Mouse (Mus musculus): ENCODE results near the gene Myadm. TPM values are rescaled to one million over a fixed set of nuclear protein-coding genes. Genes with fewer than 3 reads are reported as not detected.

The Myadm gene
- polyA plus RNA-seq, 1 experiment from 2014 or later = 29.4 TPM

- WGBS = 89% methylated on average over 1 of the region's 1 CpGs
- Histone ChIP-seq H3K4me1 (peaks cover 31% of the 10 kb centered on the region), H3K9me3 (replicated peaks) (no peaks in the 10 kb centered on the region), H3K27ac (no peak overlapping the region), H3K36me3 (peaks cover 36% of the 10 kb centered on the region), H3K27me3 (ENCODE audit: low read depth, poor library complexity, severe bottlenecking) (peaks cover 3% of the 10 kb centered on the region; the same call in 1 of the 2 replicates), H3K4me3 (no peak overlapping the region)
- DNase-seq (ENCODE audit: low spot score) = no peak
These were observed 5.9 kb downstream of the Myadm start for GRCm38 (mm10) chr7:3294794-3295193.

GRCm38 (mm10) chr7:3295321-3296110 is 6.6 kb downstream of the Myadm start:
- Histone ChIP-seq H3K4me1 (peaks cover 25% of the 10 kb centered on the region), H3K27me3 (ENCODE audit: low read depth, poor library complexity, severe bottlenecking) (peaks cover 10% of the 10 kb centered on the region), H3K4me3 (no peak overlapping the region), H3K36me3 (peaks cover 37% of the 10 kb centered on the region), H3K9me3 (replicated peaks) (no peaks in the 10 kb centered on the region), H3K27ac (no peak overlapping the region)
- 90% methylated on average over 5 of the region's 5 CpGs for WGBS
- no peak for DNase-seq (ENCODE audit: low spot score)

GRCm38 (mm10) chr7:3296711-3297110 is 7.8 kb downstream of the Myadm start:
- H3K27me3 ChIP-seq (ENCODE audit: low read depth, poor library complexity, severe bottlenecking) = peaks cover 22% of the 10 kb centered on the region
- H3K9me3 ChIP-seq (replicated peaks) = no peaks in the 10 kb centered on the region
- no peak overlapping the region for H3K4me3 ChIP-seq
- H3K27ac ChIP-seq = no peak overlapping the region
- 94% methylated on average over 16 of the region's 16 CpGs for whole genome bisulfite sequencing
- DNase-seq (ENCODE audit: low spot score) = no peak
- H3K4me1 ChIP-seq = peaks cover 13% of the 10 kb centered on the region
- H3K36me3 ChIP-seq = peaks cover 37% of the 10 kb centered on the region

GRCm38 (mm10) chr7:3299941-3300617 is 11.2 kb downstream of the Myadm start:
- DNase-seq (ENCODE audit: low spot score) = no peak
- Histone ChIP-seq H3K27me3 (ENCODE audit: low read depth, poor library complexity, severe bottlenecking) (peaks cover 55% of the 10 kb centered on the region), H3K27ac (no peak overlapping the region), H3K4me3 (no peak overlapping the region), H3K36me3 (peaks cover 34% of the 10 kb centered on the region), H3K9me3 (replicated peaks) (no peaks in the 10 kb centered on the region), H3K4me1 (peaks cover 29% of the 10 kb centered on the region)
- WGBS = 57% methylated on average over 7 of the region's 7 CpGs

- DNase-seq (ENCODE audit: low spot score) = no peak
- 56% methylated on average over 8 of the region's 8 CpGs for WGBS
- Histone ChIP-seq H3K27me3 (ENCODE audit: low read depth, poor library complexity, severe bottlenecking) (peaks cover 65% of the 10 kb centered on the region), H3K27ac (no peak overlapping the region), H3K4me3 (no peak overlapping the region), H3K9me3 (replicated peaks) (no peaks in the 10 kb centered on the region), H3K4me1 (peaks cover 29% of the 10 kb centered on the region), H3K36me3 (peaks cover 32% of the 10 kb centered on the region)
These were observed 12.2 kb downstream of the Myadm start for GRCm38 (mm10) chr7:3300891-3301627.

GRCm38 (mm10) chr7:3301628-3302555 is 13.0 kb downstream of the Myadm start:
- Histone ChIP-seq H3K36me3 (peaks cover 24% of the 10 kb centered on the region), H3K27me3 (ENCODE audit: low read depth, poor library complexity, severe bottlenecking) (peaks cover 71% of the 10 kb centered on the region), H3K4me3 (peak overlapping the region; percentile 44), H3K27ac (no peak overlapping the region), H3K4me1 (peaks cover 29% of the 10 kb centered on the region), H3K9me3 (replicated peaks) (no peaks in the 10 kb centered on the region)
- DNase-seq (ENCODE audit: low spot score) = peak; percentile 42
- WGBS = 9% methylated on average over 33 of the region's 33 CpGs

GRCm38 (mm10) chr7:3302556-3303275 is 13.8 kb downstream of the Myadm start:
- no peak overlapping the region for H3K27ac ChIP-seq

GRCm38 (mm10) chr7:3303276-3303781 is 14.4 kb downstream of the Myadm start:
- DNase-seq (ENCODE audit: low spot score) = peak; percentile 63
- H3K9me3 ChIP-seq (replicated peaks) = no peaks in the 10 kb centered on the region
- peaks cover 10% of the 10 kb centered on the region for H3K36me3 ChIP-seq
- 1% methylated on average over 29 of the region's 29 CpGs for WGBS
- H3K4me3 ChIP-seq = peak overlapping the region; percentile 44
- no peak overlapping the region for H3K27ac ChIP-seq
- H3K4me1 ChIP-seq = peaks cover 29% of the 10 kb centered on the region
- H3K27me3 ChIP-seq (ENCODE audit: low read depth, poor library complexity, severe bottlenecking) = peaks cover 71% of the 10 kb centered on the region

More at GRCm38 (mm10) chr7:3302556-3303275, 13.8 kb downstream of the Myadm start:
- Histone ChIP-seq H3K4me1 (peaks cover 29% of the 10 kb centered on the region), H3K4me3 (peak overlapping the region; percentile 44), H3K9me3 (replicated peaks) (no peaks in the 10 kb centered on the region), H3K36me3 (peaks cover 16% of the 10 kb centered on the region), H3K27me3 (ENCODE audit: low read depth, poor library complexity, severe bottlenecking) (peaks cover 71% of the 10 kb centered on the region)
- DNase-seq (ENCODE audit: low spot score) = no peak
- WGBS = 4% methylated on average over 16 of the region's 16 CpGs

GRCm38 (mm10) chr7:3303789-3304188 is 14.9 kb downstream of the Myadm start:
- 4% methylated on average over 12 of the region's 12 CpGs for WGBS
- Histone ChIP-seq H3K27me3 (ENCODE audit: low read depth, poor library complexity, severe bottlenecking) (peaks cover 71% of the 10 kb centered on the region), H3K36me3 (peaks cover 8% of the 10 kb centered on the region; the same call in 1 of the 2 replicates), H3K4me3 (peak overlapping the region; percentile 44), H3K4me1 (peaks cover 29% of the 10 kb centered on the region), H3K27ac (no peak overlapping the region), H3K9me3 (replicated peaks) (no peaks in the 10 kb centered on the region)
- DNase-seq (ENCODE audit: low spot score) = no peak

- 8% methylated on average over 9 of the region's 10 CpGs for WGBS
- Histone ChIP-seq H3K36me3 (peaks cover 7% of the 10 kb centered on the region; the same call in 1 of the 2 replicates), H3K9me3 (replicated peaks) (no peaks in the 10 kb centered on the region), H3K27me3 (ENCODE audit: low read depth, poor library complexity, severe bottlenecking) (peaks cover 71% of the 10 kb centered on the region), H3K4me1 (peaks cover 29% of the 10 kb centered on the region), H3K27ac (no peak overlapping the region), H3K4me3 (peak overlapping the region; percentile 44)
- DNase-seq (ENCODE audit: low spot score) = no peak
These were observed 15.4 kb downstream of the Myadm start for GRCm38 (mm10) chr7:3304298-3304697.

- Histone ChIP-seq H3K36me3 (no peaks in the 10 kb centered on the region), H3K27ac (no peak overlapping the region), H3K27me3 (ENCODE audit: low read depth, poor library complexity, severe bottlenecking) (peaks cover 52% of the 10 kb centered on the region), H3K4me3 (no peak overlapping the region), H3K9me3 (replicated peaks) (no peaks in the 10 kb centered on the region), H3K4me1 (peaks cover 29% of the 10 kb centered on the region)
- DNase-seq (ENCODE audit: low spot score) = no peak
- whole genome bisulfite sequencing = 73% methylated on average over 3 of the region's 3 CpGs
These were observed 17.5 kb downstream of the Myadm start for GRCm38 (mm10) chr7:3306400-3306799.

Measured in limb, embryonic 10.5 days (tissue).